Mouse (Mus musculus) liver, embryonic 13.5 days (tissue): Measurements from ENCODE around the gene Ube2v1. TPM values are rescaled to one million over a fixed set of nuclear protein-coding genes. Genes with fewer than 3 reads are reported as not detected.

Experiments used
- ATAC-seq: fragments of 200-750 bp; cut with Nextera tagmentation; 2 replicates; pipeline ENCODE4 v1.8.0; 2017; ENCODE audit warnings: low read depth, mild to moderate bottlenecking, moderate number of reproducible peaks, moderate library complexity
- DNase-seq: peaks from one replicate; pipeline ENCODE4 v3.0.0; 2022
- H3K27ac ChIP-seq: fragments of 300-500 bp; sonication (generic); 2 replicates; pipeline ENCODE4 v1.5.1; 2015; ENCODE audit warnings: moderate library complexity, mild to moderate bottlenecking, inconsistent platforms
- H3K27me3 ChIP-seq: fragments of 300-500 bp; sonication (generic); 2 replicates; pipeline ENCODE4 v1.6.1; 2015; ENCODE audit warnings: mild to moderate bottlenecking, inconsistent platforms
- H3K36me3 ChIP-seq: fragments of 300-500 bp; sonication (generic); 2 replicates; pipeline ENCODE4 v1.6.1; 2015; ENCODE audit warnings: mild to moderate bottlenecking, inconsistent platforms
- H3K4me1 ChIP-seq: fragments of 300-500 bp; sonication (generic); replicated peaks from 2 replicates; pipeline ENCODE4 v1.6.1; 2015; ENCODE audit warnings: inconsistent platforms
- H3K4me2 ChIP-seq: fragments of 300-500 bp; sonication (generic); 2 replicates; pipeline ENCODE4 v1.6.1; 2015; ENCODE audit warnings: inconsistent platforms, mild to moderate bottlenecking, moderate library complexity
- H3K4me3 ChIP-seq: fragments of 300-500 bp; sonication (generic); replicated peaks from 2 replicates; pipeline ENCODE4 v1.5.1; 2015; ENCODE audit warnings: mild to moderate bottlenecking, inconsistent platforms
- H3K9ac ChIP-seq: fragments of 300-500 bp; sonication (generic); 2 replicates; pipeline ENCODE4 v1.6.1; 2015; ENCODE audit warnings: mild to moderate bottlenecking, inconsistent platforms
- H3K9me3 ChIP-seq: fragments of 300-500 bp; sonication (generic); replicated peaks from 2 replicates; pipeline ENCODE4 v1.6.1; 2016; ENCODE audit warnings: inconsistent platforms
- WGBS: fragments of 180-500 bp; shearing (Covaris S2); methylation state at CpG from one replicate; pipeline ENCODE4 v1.1.7; 2015; ENCODE audit not compliant: insufficient replicate concordance; 5-methylcytosine and 5-hydroxymethylcytosine counted together
- polyA plus RNA-seq: library from polyadenylated mRNA; unstranded; fragments of >200 nt; fragmentation: Nextera tagmentation; extraction: Ambion mirVana; gene quantifications from 2 replicates; pipeline ENCODE4 v1.2.1, GENCODE M21; 2015

The Ube2v1 gene
- polyA plus RNA-seq, 1 experiment from 2014 or later = 205 TPM

DNA sequence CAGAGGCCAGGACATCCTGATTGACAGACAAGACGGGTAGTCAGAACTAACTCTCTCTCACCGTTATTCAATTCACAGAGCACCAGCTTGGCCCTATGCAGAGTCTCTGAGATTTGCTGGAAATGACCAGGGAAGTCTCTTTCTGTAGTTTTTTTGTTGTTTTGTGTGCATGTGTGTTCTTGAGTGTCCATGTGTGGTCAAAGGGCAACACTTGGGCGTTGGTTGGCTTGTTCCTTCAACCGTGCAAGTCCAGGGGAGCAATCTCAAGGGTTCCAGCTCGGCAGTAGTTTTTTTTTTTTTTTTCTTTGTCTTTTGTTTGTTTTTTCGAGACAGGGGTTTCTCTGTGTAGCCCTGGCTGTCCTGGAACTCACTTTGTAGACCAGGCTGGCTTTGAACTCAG lies 30.8 kb upstream of the Ube2v1 start:
- Histone ChIP-seq H3K36me3 (no peaks in the 10 kb centered on the region; the same call in 1 of the 2 replicates), H3K4me2 (peak overlapping the region; percentile 84), H3K9ac (peak overlapping the region; percentile 75), H3K9me3 (no peaks in the 10 kb centered on the region), H3K4me3 (peak overlapping the region; percentile 86; the same call in 1 of the 2 replicates), H3K27ac (no peak overlapping the region), H3K27me3 (peaks cover 24% of the 10 kb centered on the region), H3K4me1 (peaks cover 44% of the 10 kb centered on the region)
- no peak for ATAC-seq
- no peak for DNase-seq
- WGBS = 34% methylated on average over 6 of the region's 6 CpGs

- peak within 1 kb of the TSS; percentile 86 for H3K4me3 ChIP-seq
- H3K9ac ChIP-seq = peak within 1 kb of the TSS; percentile 95
- WGBS = under 1% methylated on average over 109 of the region's 110 CpGs
- peaks cover 20% of the 10 kb centered on the region; the same call in 1 of the 2 replicates for H3K27me3 ChIP-seq
- DNase-seq (peak; percentile 92), ATAC-seq (peak; percentile 95)
- H3K9me3 ChIP-seq = no peaks in the 10 kb centered on the region
- peak within 1 kb of the TSS; percentile 84 for H3K27ac ChIP-seq
- H3K4me2 ChIP-seq = peak within 1 kb of the TSS; percentile 97
- H3K36me3 ChIP-seq = no peaks in the 10 kb centered on the region; the same call in 1 of the 2 replicates
- H3K4me1 ChIP-seq = peaks cover 56% of the 10 kb centered on the region
Measured at GRCm38 (mm10) chr2:167661270-167662203, 29.6 kb upstream of the Ube2v1 start, which contains the start of gene Gm20431. Gene Gm20431 (minus strand): TSS chr2:167661496.

- Histone ChIP-seq H3K4me3 (peak overlapping the region; percentile 86), H3K36me3 (no peaks in the 10 kb centered on the region; the same call in 1 of the 2 replicates), H3K9ac (peak overlapping the region; percentile 95), H3K4me2 (peak overlapping the region; percentile 97), H3K27me3 (peaks cover 15% of the 10 kb centered on the region; the same call in 1 of the 2 replicates), H3K9me3 (no peaks in the 10 kb centered on the region), H3K4me1 (peaks cover 57% of the 10 kb centered on the region), H3K27ac (peak overlapping the region; percentile 84)
- WGBS = 7% methylated on average over 12 of the region's 12 CpGs
- DNase-seq (no peak), ATAC-seq (no peak)
Measured at GRCm38 (mm10) chr2:167660611-167660971, 28.7 kb upstream of the Ube2v1 start.

DNA sequence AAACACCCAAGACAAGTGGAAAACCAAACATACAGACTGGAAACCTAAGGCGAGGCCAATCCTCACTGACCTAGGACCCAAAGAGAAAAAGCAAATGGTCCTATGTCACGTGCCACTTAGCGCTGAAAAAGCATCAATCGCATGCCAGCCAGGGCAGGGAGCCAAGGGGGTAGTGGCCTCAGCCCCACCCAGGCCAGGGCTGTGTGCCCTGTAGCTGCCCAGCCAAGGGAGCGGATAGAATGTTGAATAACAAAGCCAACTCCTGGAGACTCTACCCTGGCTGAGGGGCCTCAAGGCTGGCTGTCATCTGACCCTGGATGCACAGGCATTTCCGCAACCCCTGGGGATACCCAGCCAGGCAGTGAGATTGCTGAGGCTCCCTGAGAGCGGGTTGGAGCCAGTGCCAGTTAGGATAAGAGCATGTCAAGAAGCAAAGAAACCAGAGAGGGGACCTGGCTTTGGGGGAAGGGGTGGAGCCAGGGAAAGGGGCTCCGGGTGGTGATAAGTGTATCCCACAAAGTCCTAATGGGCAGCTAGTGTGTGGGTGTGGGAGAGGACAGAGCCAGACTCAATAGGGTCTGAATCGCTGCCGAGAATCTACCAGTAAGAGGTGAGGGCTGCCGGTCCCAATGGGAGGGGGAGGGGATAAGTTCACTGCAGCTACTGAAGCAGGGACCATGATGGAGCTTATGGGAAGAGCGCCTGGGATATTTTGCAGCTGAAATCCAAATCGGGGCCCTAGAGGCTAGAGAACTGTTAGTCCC lies 28.1 kb upstream of the Ube2v1 start:
- Histone ChIP-seq H3K9ac (peak overlapping the region; percentile 95), H3K36me3 (no peaks in the 10 kb centered on the region; the same call in 1 of the 2 replicates), H3K27ac (no peak overlapping the region), H3K4me1 (peaks cover 57% of the 10 kb centered on the region), H3K27me3 (peaks cover 15% of the 10 kb centered on the region; the same call in 1 of the 2 replicates), H3K4me3 (peak overlapping the region; percentile 86), H3K4me2 (peak overlapping the region; percentile 97), H3K9me3 (no peaks in the 10 kb centered on the region)
- WGBS = 37% methylated on average over 13 of the region's 13 CpGs
- no peak for DNase-seq
- ATAC-seq = no peak

DNA sequence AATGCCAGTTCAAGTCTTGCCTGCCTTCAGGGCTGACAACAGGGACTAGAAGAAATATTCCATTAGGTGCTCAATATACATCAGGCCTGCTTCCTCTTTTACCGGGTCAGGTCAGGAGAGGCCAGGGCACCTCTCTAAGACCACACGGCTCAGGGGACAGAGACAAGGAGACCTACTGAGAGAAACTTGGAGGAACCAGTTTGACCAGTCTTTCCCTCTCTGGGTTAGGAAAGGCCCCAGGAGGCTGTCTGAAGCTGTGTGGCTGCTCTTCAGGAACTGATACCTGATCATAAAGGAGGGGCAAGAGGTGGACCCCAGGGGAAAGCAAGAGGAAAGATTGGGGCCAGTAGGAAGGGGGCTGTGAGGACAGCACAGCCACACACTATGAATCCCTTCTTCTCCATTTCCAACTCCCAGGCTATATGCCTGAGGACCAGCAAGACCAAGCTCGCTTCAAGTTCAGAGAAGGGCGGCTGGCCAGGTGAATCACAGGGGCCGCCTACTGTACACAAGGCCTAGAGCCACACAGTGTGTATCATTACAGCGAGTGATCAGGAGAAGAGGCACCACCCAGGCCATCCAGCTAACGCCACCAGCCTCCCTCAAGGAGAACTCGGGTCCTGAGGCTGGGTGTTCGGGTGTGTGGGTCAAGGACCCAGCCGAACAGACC lies 27.4 kb upstream of the Ube2v1 start:
- no peak for ATAC-seq
- WGBS = 68% methylated on average over 10 of the region's 10 CpGs
- peaks cover 12% of the 10 kb centered on the region; the same call in 1 of the 2 replicates for H3K27me3 ChIP-seq
- H3K9ac ChIP-seq = no peak overlapping the region
- peaks cover 3% of the 10 kb centered on the region for H3K36me3 ChIP-seq
- DNase-seq = no peak
- peak overlapping the region; percentile 97 for H3K4me2 ChIP-seq
- no peak overlapping the region; the same call in 1 of the 2 replicates for H3K27ac ChIP-seq
- H3K4me1 ChIP-seq = peaks cover 57% of the 10 kb centered on the region
- peak overlapping the region; percentile 86 for H3K4me3 ChIP-seq
- H3K9me3 ChIP-seq = no peaks in the 10 kb centered on the region

DNA sequence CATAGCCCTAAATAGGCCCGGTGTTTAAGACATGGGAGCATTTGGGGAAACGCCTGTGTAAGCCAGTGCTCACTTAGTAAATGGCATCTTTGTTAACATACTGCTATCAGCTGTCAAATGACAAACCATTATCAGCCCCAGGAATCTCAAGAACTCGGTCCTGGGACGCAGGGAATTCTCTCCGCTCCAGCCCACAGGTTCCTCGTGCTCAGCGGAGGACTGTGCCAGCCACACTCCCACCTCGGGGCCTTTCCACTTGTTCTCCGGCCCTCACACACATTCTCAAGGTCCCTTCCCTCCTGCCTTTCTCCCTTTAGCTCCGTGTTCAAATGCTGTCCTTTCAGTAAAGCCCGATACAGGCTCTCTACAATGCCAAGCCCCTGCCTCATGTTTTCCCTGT lies 26.8 kb upstream of the Ube2v1 start:
- H3K9ac ChIP-seq = no peak overlapping the region
- H3K4me3 ChIP-seq = peak overlapping the region; percentile 86; the same call in 1 of the 2 replicates
- 71% methylated on average over 11 of the region's 11 CpGs for WGBS

GRCm38 (mm10) chr2:167657973-167658372 lies 26.1 kb upstream of the Ube2v1 start:
- WGBS = 73% methylated on average over 4 of the region's 4 CpGs
- Histone ChIP-seq H3K36me3 (peaks cover 15% of the 10 kb centered on the region), H3K27ac (peak overlapping the region; percentile 53; the same call in 1 of the 2 replicates)

More for the DNA sequence above, 26.8 kb upstream of the Ube2v1 start:
- Histone ChIP-seq H3K27me3 (peaks cover 12% of the 10 kb centered on the region; the same call in 1 of the 2 replicates), H3K9me3 (no peaks in the 10 kb centered on the region), H3K4me1 (peaks cover 57% of the 10 kb centered on the region), H3K36me3 (peaks cover 9% of the 10 kb centered on the region), H3K4me2 (peak overlapping the region; percentile 97; the same call in 1 of the 2 replicates), H3K27ac (no peak overlapping the region)
- no peak for DNase-seq
- no peak for ATAC-seq

GRCm38 (mm10) chr2:167656629-167657478 lies 25.0 kb upstream of the Ube2v1 start:
- ATAC-seq (no peak), DNase-seq (no peak)
- Histone ChIP-seq H3K36me3 (peaks cover 19% of the 10 kb centered on the region), H3K4me3 (no peak overlapping the region), H3K27me3 (0 out of 2 replicates have a peak, but pooled peaks cover 4% of the 10 kb centered on the region), H3K27ac (peak overlapping the region; percentile 53), H3K9me3 (no peaks in the 10 kb centered on the region), H3K9ac (peak overlapping the region; percentile 14; the same call in 1 of the 2 replicates), H3K4me2 (peak overlapping the region; percentile 17), H3K4me1 (peaks cover 58% of the 10 kb centered on the region)
- WGBS = 40% methylated on average over 16 of the region's 16 CpGs

More at GRCm38 (mm10) chr2:167657973-167658372, 26.1 kb upstream of the Ube2v1 start:
- Histone ChIP-seq H3K4me2 (no peak overlapping the region), H3K27me3 (peaks cover 13% of the 10 kb centered on the region; the same call in 1 of the 2 replicates), H3K9ac (no peak overlapping the region), H3K9me3 (no peaks in the 10 kb centered on the region), H3K4me3 (no peak overlapping the region), H3K4me1 (peaks cover 60% of the 10 kb centered on the region)
- no peak for DNase-seq
- ATAC-seq = no peak

DNA sequence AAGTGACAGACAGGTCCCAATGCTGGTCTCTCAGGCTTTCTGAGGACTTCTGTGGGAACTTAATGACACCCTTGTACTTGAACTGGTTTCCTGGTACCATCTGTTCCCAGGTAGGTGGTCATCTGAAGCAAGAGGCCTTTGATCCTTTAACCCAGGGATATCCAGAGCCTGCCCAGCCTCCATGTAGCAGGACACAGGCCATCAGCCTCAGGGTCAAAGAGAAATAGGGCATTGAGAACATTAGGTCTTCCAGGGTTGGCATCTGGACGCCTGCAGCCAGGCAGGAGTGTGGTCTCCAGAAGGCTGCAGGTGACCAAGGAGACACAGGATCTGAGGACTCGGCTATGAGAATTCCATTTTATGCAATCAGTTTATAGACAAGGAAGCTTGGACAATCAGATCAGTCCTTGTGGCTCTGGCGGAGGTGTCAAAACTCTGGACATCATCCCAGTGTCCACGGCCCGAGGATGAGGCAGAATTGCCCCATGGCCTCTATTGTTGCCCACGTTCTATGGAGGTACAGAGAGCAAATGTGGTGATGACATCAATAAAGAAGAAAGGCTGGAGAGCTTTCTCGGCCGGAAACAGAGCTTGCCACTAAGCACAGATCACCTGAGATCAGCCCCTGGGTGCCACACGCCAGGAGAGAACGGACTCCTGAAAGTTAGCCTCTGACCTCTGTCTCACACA lies 23.2 kb upstream of the Ube2v1 start:
- Histone ChIP-seq H3K27me3 (0 out of 2 replicates have a peak, but pooled peaks cover 4% of the 10 kb centered on the region), H3K27ac (no peak overlapping the region), H3K9me3 (no peaks in the 10 kb centered on the region), H3K4me2 (no peak overlapping the region), H3K4me3 (no peak overlapping the region), H3K36me3 (peaks cover 29% of the 10 kb centered on the region), H3K4me1 (peaks cover 44% of the 10 kb centered on the region), H3K9ac (no peak overlapping the region)
- DNase-seq (no peak), ATAC-seq (no peak)
- WGBS = 83% methylated on average over 10 of the region's 10 CpGs
